Mouse (Mus musculus) heart, adult 2 months (tissue): ENCODE data around the gene 1810043G02Rik.

Experiments
- CTCF ChIP-seq: fragments of 200-600 bp; IDR thresholded peaks from 2 replicates; pipeline ENCODE4 v1.8.1; 2022; ENCODE audit warnings: antibody characterized with exemption, mild to moderate bottlenecking, moderate library complexity
- EP300 ChIP-seq: fragments of 200-500 bp; IDR thresholded peaks from 2 replicates; pipeline ENCODE4 v1.6.1; 2011; ENCODE audit warnings: low read depth, low read length, control low read depth; ENCODE audit not compliant: insufficient read depth
- POLR2A ChIP-seq: fragments of 200-500 bp; IDR thresholded peaks from 2 replicates; pipeline ENCODE4 v1.6.1; 2011; ENCODE audit warnings: mild to moderate bottlenecking, low read depth, low read length, control low read depth; ENCODE audit not compliant: insufficient read depth

DNA sequence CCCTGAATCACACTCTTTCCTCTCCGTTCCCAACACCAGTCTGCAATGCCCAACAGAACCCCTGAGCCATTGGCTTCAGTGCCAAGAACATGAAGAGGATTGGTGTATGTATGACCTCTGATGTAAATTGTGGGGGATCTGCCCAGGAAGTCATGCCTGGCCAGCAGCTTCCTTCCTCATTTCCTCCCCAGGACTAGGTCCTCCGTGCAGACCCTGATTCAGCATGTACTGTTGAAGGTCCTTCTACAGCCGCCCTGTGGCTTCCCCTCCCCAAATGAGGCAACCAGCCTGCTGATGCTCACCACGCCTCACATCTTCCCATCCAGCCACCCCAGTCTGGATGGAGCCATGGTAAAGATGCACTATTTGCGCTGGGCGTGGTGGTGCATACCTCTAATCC lies 7.8 kb upstream of the 1810043G02Rik start, which contains the start of gene Trpm2:
- TF ChIP-seq CTCF = no peak
- no peak for TF ChIP-seq POLR2A
- no peak for TF ChIP-seq EP300
